Mouse (Mus musculus) heart, embryonic 11.5 days (tissue): ENCODE measurements around the gene Sgms1. TPM values are rescaled to one million over a fixed set of nuclear protein-coding genes. Genes with fewer than 3 reads are reported as not detected.
"Not testable (repeated sequence)": the region's sequence is repeated elsewhere in the genome, so short reads cannot be mapped to it uniquely, and the experiment has no call there.

Experiments
- ATAC-seq: fragments of 200-750 bp; cut with Nextera tagmentation; replicated peaks from 2 replicates; pipeline ENCODE4 v1.8.0; 2017; ENCODE audit warnings: moderate library complexity; ENCODE audit not compliant: insufficient number of reproducible peaks, low FRiP score, low TSS enrichment
- H3K27ac ChIP-seq: fragments of 300-500 bp; sonication (generic); 2 replicates; pipeline ENCODE4 v1.5.1; 2014; ENCODE audit warnings: mild to moderate bottlenecking, low read depth, low read length
- H3K27me3 ChIP-seq: fragments of 300-500 bp; sonication (generic); 2 replicates; pipeline ENCODE4 v1.6.1; 2014; ENCODE audit warnings: mild to moderate bottlenecking, low read length, mixed read lengths; ENCODE audit not compliant: control insufficient read depth, insufficient read depth
- H3K36me3 ChIP-seq: fragments of 300-500 bp; sonication (generic); 2 replicates; pipeline ENCODE4 v1.6.1; 2014; ENCODE audit warnings: mild to moderate bottlenecking, low read length, moderate library complexity, mixed read lengths; ENCODE audit not compliant: control insufficient read depth, insufficient read depth
- H3K4me1 ChIP-seq: fragments of 300-500 bp; sonication (generic); 2 replicates; pipeline ENCODE4 v1.6.1; 2014; ENCODE audit warnings: low read length; ENCODE audit not compliant: control insufficient read depth, insufficient read depth
- H3K4me2 ChIP-seq: fragments of 300-500 bp; sonication (generic); 2 replicates; pipeline ENCODE4 v1.6.1; 2014; ENCODE audit warnings: mild to moderate bottlenecking, moderate library complexity
- H3K4me3 ChIP-seq: fragments of 300-500 bp; sonication (generic); 2 replicates; pipeline ENCODE4 v1.5.1; 2014; ENCODE audit warnings: low read depth, low read length
- H3K9ac ChIP-seq: fragments of 300-500 bp; sonication (generic); 2 replicates; pipeline ENCODE4 v1.6.1; 2014; ENCODE audit warnings: mild to moderate bottlenecking, low read depth, low read length, moderate library complexity
- H3K9me3 ChIP-seq: fragments of 300-500 bp; sonication (generic); replicated peaks from 2 replicates; pipeline ENCODE4 v1.6.1; 2016; ENCODE audit warnings: low read length; ENCODE audit not compliant: control insufficient read depth
- WGBS: fragments of 180-500 bp; shearing (Covaris S2); extraction: QIAGEN DNeasy Blood & Tissue Kit; methylation state at CpG from one replicate; pipeline ENCODE4 v1.1.7; 2014; ENCODE audit not compliant: insufficient replicate concordance; 5-methylcytosine and 5-hydroxymethylcytosine counted together
- polyA plus RNA-seq: library from polyadenylated mRNA; unstranded; fragments of >200 nt; fragmentation: Nextera tagmentation; extraction: Ambion mirVana; gene quantifications from 2 replicates; pipeline ENCODE4 v1.2.1, GENCODE M21; 2014

Sgms1 gene
- polyA plus RNA-seq, 1 experiment from 2014 or later = 36.8 TPM

DNA sequence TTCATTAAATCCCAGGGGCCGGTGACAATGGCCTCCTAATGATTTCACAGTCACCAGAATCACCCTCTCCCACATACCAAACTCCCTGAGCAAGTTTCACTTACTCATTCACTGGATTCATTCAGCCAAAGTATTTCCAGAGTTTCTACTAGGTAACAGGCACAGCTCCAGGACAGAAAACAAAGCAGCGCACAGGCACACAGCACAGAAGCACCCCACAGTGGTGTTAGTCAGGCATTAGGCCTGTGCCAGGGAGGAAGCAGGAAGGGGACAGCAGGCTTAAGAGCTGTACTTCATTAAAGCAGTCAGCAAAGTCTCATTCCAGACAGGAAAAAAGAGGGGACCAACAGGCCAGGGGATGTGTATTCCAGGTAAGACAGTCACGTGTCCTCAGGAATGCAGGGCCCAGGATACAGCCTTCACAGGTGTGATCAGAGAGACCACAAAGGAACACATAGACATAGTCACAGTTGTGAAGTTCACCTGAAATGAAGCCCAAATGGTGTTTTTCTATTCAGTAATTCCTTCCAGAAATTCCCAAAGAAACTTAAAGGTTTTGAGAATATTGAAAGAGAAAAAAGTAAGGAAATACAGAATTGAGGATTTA lies 67.0 kb downstream of the Sgms1 start:
- 35% methylated on average over 3 of the region's 3 CpGs for WGBS
- Histone ChIP-seq H3K27ac (peak overlapping the region; percentile 2; the same call in 1 of the 2 replicates), H3K4me3 (no peak overlapping the region), H3K9me3 (no peaks in the 10 kb centered on the region), H3K4me2 (no peak overlapping the region), H3K36me3 (no peaks in the 10 kb centered on the region), H3K9ac (no peak overlapping the region), H3K27me3 (no peaks in the 10 kb centered on the region), H3K4me1 (peaks cover 20% of the 10 kb centered on the region)
- no peak for ATAC-seq

- Histone ChIP-seq H3K4me2 (no peak overlapping the region), H3K27ac (no peak overlapping the region)
- no peak for ATAC-seq
Observed at GRCm38 (mm10) chr19:32320366-32320666, 69.2 kb downstream of the Sgms1 start.

DNA sequence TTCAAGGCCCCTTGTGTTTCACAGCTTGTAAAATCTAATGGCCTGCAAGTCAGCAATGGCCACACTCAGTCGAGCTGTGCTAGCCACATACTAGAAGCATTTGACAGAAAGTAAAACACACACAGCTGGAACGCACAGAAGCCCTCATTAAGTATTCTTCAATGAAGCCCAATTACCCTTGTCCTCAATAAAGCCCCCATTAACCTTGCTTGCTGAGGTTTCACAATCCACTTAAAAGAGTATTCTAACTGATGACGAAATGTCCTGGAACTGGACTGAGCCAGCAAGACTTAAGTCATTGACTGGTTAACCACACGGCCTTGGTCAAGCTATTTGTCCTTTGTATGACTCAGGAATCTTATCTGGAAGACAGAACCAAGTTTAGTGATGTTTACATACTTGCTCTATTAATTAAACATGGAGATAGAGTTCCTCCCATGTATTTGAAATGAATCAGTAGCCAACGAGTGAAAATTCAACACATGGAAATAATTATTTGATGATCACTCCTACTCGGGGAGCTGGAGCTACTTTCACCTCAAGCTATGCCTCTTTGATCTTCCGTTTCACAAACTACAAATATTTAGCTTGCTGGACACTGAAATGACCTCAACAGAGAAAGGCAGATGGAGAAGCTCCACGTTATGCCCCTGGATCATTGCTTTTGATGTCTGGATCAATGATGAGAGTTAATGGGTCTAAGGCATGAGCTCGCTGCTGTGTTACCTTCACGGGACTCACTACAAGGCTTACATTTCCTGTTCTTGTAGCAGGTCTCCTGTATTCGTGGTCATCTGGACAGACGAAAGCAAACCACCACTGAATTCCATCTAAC lies 69.8 kb downstream of the Sgms1 start:
- Histone ChIP-seq H3K4me3 (no peak overlapping the region), H3K36me3 (no peaks in the 10 kb centered on the region), H3K9ac (no peak overlapping the region), H3K4me1 (peaks cover 7% of the 10 kb centered on the region), H3K9me3 (no peaks in the 10 kb centered on the region), H3K27ac (no peak overlapping the region), H3K4me2 (no peak overlapping the region), H3K27me3 (no peaks in the 10 kb centered on the region)
- WGBS = 70% methylated on average over 12 of the region's 12 CpGs
- no peak for ATAC-seq

More at GRCm38 (mm10) chr19:32320366-32320666, 69.2 kb downstream of the Sgms1 start:
- no peaks in the 10 kb centered on the region for H3K9me3 ChIP-seq
- H3K4me1 ChIP-seq = peaks cover 7% of the 10 kb centered on the region
- no peaks in the 10 kb centered on the region for H3K27me3 ChIP-seq
- no peak overlapping the region for H3K9ac ChIP-seq
- no peak overlapping the region for H3K4me3 ChIP-seq
- no peaks in the 10 kb centered on the region for H3K36me3 ChIP-seq
- 54% methylated on average over 4 of the region's 4 CpGs for WGBS

DNA sequence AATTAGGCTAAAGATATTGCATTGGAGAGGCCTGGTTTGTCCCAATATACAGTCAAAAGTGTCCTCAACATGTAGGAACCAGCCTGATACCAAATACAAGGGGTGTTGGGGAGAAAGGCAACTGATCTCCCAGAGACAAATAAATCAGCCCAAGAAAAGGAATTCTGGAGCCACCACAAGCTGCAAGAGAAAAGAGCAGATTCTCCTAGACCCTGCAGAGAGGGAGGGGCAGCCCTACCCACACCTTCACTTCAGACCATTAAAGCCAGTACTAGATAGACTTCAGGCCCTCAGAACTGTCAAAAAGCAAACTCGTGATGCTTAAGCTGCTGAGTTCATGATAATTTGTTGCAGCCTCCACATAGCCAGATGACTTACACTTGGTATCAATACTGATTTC lies 70.5 kb downstream of the Sgms1 start:
- no peak for ATAC-seq
- Histone ChIP-seq H3K36me3 (no peaks in the 10 kb centered on the region), H3K27ac (no peak overlapping the region), H3K9me3 (no peaks in the 10 kb centered on the region), H3K4me3 (no peak overlapping the region), H3K9ac (no peak overlapping the region), H3K4me2 (no peak overlapping the region), H3K27me3 (no peaks in the 10 kb centered on the region), H3K4me1 (peaks cover 7% of the 10 kb centered on the region)
- WGBS = 66% methylated on average over 1 of the region's 1 CpGs

DNA sequence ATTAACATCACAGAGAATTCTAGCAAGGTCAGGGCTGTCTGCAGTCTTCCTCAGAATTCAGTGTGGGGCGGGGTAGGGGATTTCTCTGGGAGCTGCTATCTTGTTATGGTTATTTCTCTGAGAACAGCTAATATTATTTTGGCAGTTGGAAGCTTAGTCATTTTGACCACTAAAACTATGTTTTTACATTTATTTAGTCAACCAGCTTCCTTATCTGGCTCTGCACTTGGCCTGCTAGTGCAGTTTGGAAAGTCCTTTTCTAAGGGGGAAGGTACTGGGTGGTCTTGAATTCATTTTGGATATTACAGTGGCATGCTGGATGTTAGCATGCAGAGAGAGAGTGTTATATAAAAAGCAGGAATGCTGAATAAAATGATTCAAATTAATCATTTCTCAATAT lies 72.2 kb downstream of the Sgms1 start:
- H3K9ac ChIP-seq, H3K4me1 ChIP-seq, ATAC-seq, H3K9me3 ChIP-seq, H3K36me3 ChIP-seq, H3K4me3 ChIP-seq, H3K4me2 ChIP-seq, H3K27ac ChIP-seq, H3K27me3 ChIP-seq: not testable (repeated sequence)
- 100% methylated on average over 1 of the region's 1 CpGs for WGBS

DNA sequence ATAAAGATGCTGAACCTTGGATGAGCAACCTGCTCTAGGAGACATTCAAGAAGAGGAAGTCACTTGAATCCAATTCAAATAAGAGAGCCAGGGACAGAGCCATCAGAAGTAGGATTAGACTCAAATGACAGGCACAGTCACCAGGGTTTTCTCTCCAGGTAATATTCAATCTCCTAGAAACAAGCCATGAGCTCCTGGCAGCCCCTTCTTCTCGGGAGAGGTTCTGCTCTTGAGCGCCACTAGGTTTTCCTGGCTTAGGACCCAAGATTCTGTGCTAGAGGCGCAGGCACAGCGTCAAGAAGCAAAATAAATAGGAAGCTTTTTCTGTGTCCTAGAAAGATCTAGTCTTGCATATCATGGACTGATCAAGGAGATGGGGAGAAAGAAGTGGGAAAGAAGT lies 76.2 kb downstream of the Sgms1 start:
- 86% methylated on average over 4 of the region's 4 CpGs for WGBS
- no peaks in the 10 kb centered on the region for H3K27me3 ChIP-seq
- no peaks in the 10 kb centered on the region; the same call in 1 of the 2 replicates for H3K4me1 ChIP-seq
- no peak overlapping the region for H3K9ac ChIP-seq
- no peaks in the 10 kb centered on the region for H3K36me3 ChIP-seq
- H3K9me3 ChIP-seq = no peaks in the 10 kb centered on the region
- no peak for ATAC-seq
- H3K27ac ChIP-seq = no peak overlapping the region
- H3K4me3 ChIP-seq = no peak overlapping the region
- H3K4me2 ChIP-seq = no peak overlapping the region

DNA sequence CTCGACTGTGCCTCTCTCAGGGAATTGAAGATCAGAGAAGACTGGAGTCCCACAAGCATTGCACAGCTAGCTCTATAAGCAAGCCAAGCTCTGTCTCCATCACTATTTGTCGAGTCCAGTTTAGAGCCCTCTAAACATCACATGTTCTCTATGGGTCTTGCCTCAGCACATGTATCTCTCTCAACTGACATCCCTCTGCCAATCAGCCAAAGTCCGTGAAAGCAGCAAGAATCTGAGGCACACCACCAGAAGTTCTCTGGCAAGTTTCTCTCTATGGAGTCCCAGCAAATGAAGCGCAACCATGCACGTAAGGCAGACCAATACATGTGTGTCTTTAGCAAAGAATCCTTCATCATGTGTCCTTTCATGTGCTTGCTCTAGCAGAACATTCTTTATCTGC lies 77.8 kb downstream of the Sgms1 start:
- ATAC-seq = no peak
- Histone ChIP-seq H3K9ac (no peak overlapping the region), H3K4me1 (no peaks in the 10 kb centered on the region; the same call in 1 of the 2 replicates), H3K9me3 (no peaks in the 10 kb centered on the region), H3K4me3 (no peak overlapping the region), H3K27ac (no peak overlapping the region), H3K4me2 (no peak overlapping the region), H3K27me3 (no peaks in the 10 kb centered on the region), H3K36me3 (no peaks in the 10 kb centered on the region)
- 83% methylated on average over 5 of the region's 5 CpGs for WGBS

DNA sequence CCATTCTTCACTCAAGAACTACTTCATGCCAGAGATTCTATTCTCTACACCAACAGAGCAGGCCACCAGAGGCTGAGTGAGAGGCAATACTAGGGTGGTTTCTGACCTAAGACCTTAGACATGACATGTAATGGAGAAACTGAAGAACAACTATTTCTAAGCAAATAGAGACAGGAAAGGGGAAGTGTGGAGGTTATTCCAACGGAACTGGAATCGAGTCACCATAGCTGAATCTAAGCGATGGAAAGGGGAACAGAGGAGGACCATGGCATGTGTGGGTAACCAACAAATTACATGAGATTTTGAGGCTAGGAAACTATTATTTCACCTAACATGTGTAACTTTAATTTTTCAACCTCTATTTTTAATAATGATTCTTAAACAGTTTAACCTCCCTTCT lies 78.5 kb downstream of the Sgms1 start:
- 95% methylated on average over 3 of the region's 3 CpGs for WGBS
- Histone ChIP-seq H3K27me3 (no peaks in the 10 kb centered on the region), H3K4me2 (no peak overlapping the region), H3K4me1 (no peaks in the 10 kb centered on the region; the same call in 1 of the 2 replicates), H3K9me3 (no peaks in the 10 kb centered on the region), H3K4me3 (no peak overlapping the region), H3K9ac (no peak overlapping the region), H3K36me3 (no peaks in the 10 kb centered on the region), H3K27ac (no peak overlapping the region)
- no peak for ATAC-seq

GRCm38 (mm10) chr19:32310483-32310882 lies 79.0 kb downstream of the Sgms1 start:
- H3K36me3 ChIP-seq = no peaks in the 10 kb centered on the region
- H3K4me2 ChIP-seq = no peak overlapping the region
- no peak overlapping the region for H3K9ac ChIP-seq
- ATAC-seq = no peak
- H3K9me3 ChIP-seq = no peaks in the 10 kb centered on the region
- no peaks in the 10 kb centered on the region; the same call in 1 of the 2 replicates for H3K4me1 ChIP-seq
- WGBS = 93% methylated on average over 5 of the region's 5 CpGs
- no peaks in the 10 kb centered on the region for H3K27me3 ChIP-seq
- H3K27ac ChIP-seq = no peak overlapping the region
- no peak overlapping the region for H3K4me3 ChIP-seq
